Mouse (Mus musculus): Measurements from ENCODE around the gene Shisal1. TPM values are rescaled to one million over a fixed set of nuclear protein-coding genes. Genes with fewer than 3 reads are reported as not detected.

The Shisal1 gene
- polyA plus RNA-seq, 1 experiment: 2.2 TPM

DNA sequence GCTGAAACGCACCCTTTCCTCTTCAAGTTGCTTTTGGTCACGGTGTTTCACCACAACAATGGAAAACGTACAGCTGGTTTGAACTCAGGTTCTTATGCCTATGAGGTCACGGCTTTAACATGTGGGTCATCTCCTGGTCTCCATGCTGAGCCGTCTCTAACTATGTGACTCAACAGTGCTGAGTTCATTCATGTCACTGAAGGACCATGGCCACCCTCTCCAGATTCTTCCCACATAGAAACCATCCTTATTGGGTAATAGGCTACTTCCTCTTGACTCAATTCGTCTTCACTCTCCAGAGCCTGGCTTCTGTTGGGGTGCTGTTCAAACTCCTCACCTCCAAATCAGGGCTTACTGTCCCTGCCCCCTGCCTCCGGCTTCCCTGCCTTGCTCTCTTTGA, 95.6 kb downstream of the Shisal1 start:
- no peaks in the 10 kb centered on the region for H3K36me3 ChIP-seq (ENCODE audit: control insufficient read depth, insufficient read depth)
- no peak overlapping the region for H3K4me3 ChIP-seq
- no peak for TF ChIP-seq SRF (IDR thresholded peaks at IDR 0.05; ENCODE audit: control insufficient read depth, insufficient read length, low read depth)
- TF ChIP-seq TCF3 (IDR thresholded peaks at IDR 0.05; ENCODE audit: insufficient read length, low read depth): no peak
- TF ChIP-seq USF1 (IDR thresholded peaks at IDR 0.05; ENCODE audit: low read depth): no peak
- TF ChIP-seq MAX (IDR thresholded peaks at IDR 0.05; ENCODE audit: low read depth): no peak
- H3K4me2 ChIP-seq (ENCODE audit: low read depth): no peak overlapping the region
- no peaks in the 10 kb centered on the region for H3K27me3 ChIP-seq (ENCODE audit: control insufficient read depth, insufficient read depth, insufficient read length)
- no peak overlapping the region for H3ac ChIP-seq (ENCODE audit: control insufficient read depth, insufficient read length)
- H3K79me2 ChIP-seq (ENCODE audit: control insufficient read depth, insufficient read depth): no peaks in the 10 kb centered on the region

DNA sequence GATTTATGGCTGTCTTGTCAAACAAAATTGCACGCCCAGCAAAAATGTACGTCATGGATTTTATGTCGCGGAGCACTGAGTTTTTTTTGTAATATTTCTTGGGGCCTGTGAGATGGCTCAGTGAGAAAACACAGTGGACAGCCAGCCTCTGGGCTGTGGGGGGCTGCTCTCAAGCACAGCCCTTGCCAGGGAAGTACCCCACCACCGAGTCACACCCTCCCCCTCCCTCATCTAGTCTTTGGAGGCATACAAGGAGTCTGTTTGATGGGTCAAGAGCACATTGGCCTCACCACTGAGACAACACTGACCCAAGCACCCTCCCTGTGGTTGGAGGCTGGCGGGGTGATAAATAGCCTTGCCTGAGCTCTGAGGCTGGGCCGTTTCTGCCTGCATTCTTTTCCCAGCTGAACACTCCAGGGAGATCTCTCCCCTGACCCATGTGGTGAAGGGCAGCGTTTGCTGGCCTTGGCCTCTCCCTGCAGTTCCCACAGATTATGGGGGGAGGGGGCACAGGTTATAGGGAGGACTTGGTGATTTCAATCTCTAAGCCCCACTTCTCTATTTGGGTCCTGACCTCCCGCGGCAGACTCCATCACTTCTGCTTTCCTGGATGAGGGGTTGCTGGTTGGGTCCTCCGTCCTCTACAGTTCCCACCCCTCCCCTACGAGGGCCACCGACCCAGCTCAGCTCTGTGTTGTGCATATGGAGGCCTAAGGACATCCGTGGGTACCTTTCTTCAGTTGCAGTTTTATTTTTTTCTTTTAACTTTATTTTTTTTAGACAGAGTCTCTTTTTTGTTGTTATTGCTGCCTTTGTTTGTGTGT, 96.8 kb downstream of the Shisal1 start:
- no peak for TF ChIP-seq TCF3 (IDR thresholded peaks at IDR 0.05; ENCODE audit: insufficient read length, low read depth)
- TF ChIP-seq MYOG (IDR thresholded peaks at IDR 0.05; ENCODE audit: control insufficient read depth in 1 of 3, insufficient read depth in 1 of 3, insufficient read length in 2 of 3, low read depth in 2 of 3): peak in 1 of 3 experiments; percentile 11
- H3K79me2 ChIP-seq (ENCODE audit: control insufficient read depth, insufficient read depth): no peaks in the 10 kb centered on the region
- H3K4me3 ChIP-seq: no peak overlapping the region
- no peaks in the 10 kb centered on the region for H3K27me3 ChIP-seq (ENCODE audit: control insufficient read depth, insufficient read depth, insufficient read length)
- H3K36me3 ChIP-seq (ENCODE audit: control insufficient read depth, insufficient read depth): no peaks in the 10 kb centered on the region
- no peak overlapping the region for H3ac ChIP-seq (ENCODE audit: control insufficient read depth, insufficient read length)
- no peak overlapping the region for H3K4me2 ChIP-seq (ENCODE audit: low read depth)

- Histone ChIP-seq H3K4me3 (no peak overlapping the region), H3K36me3 (ENCODE audit: control insufficient read depth, insufficient read depth) (no peaks in the 10 kb centered on the region), H3K79me2 (ENCODE audit: control insufficient read depth, insufficient read depth) (no peaks in the 10 kb centered on the region), H3ac (ENCODE audit: control insufficient read depth, insufficient read length) (no peak overlapping the region), H3K4me2 (ENCODE audit: low read depth) (no peak overlapping the region), H3K27me3 (ENCODE audit: control insufficient read depth, insufficient read depth, insufficient read length) (no peaks in the 10 kb centered on the region)
- TF ChIP-seq POLR2AphosphoS2 (IDR thresholded peaks at IDR 0.05; ENCODE audit: insufficient read length, low read depth): no peak
- no peak for TF ChIP-seq MYOG (IDR thresholded peaks at IDR 0.05; ENCODE audit: control insufficient read depth in 1 of 3, insufficient read depth in 1 of 3, insufficient read length in 2 of 3, low read depth in 2 of 3)
- TF ChIP-seq USF1 (IDR thresholded peaks at IDR 0.05; ENCODE audit: low read depth): no peak
- no peak for TF ChIP-seq REST (IDR thresholded peaks at IDR 0.05; ENCODE audit: insufficient read depth, insufficient read length)
- no peak for TF ChIP-seq MAX (IDR thresholded peaks at IDR 0.05; ENCODE audit: low read depth)
- no peak for TF ChIP-seq MYOD1 (IDR thresholded peaks at IDR 0.05; ENCODE audit: control insufficient read depth in 1 of 3, insufficient read length in 2 of 3, low read depth in 2 of 3)
- TF ChIP-seq POLR2A (IDR thresholded peaks at IDR 0.05; ENCODE audit: insufficient read length, low read depth): no peak
- no peak for TF ChIP-seq TCF12 (IDR thresholded peaks at IDR 0.05; ENCODE audit: insufficient read depth, poor library complexity, severe bottlenecking)
These were observed 98.1 kb downstream of the Shisal1 start for GRCm38 (mm10) chr15:84348769-84349168.

DNA sequence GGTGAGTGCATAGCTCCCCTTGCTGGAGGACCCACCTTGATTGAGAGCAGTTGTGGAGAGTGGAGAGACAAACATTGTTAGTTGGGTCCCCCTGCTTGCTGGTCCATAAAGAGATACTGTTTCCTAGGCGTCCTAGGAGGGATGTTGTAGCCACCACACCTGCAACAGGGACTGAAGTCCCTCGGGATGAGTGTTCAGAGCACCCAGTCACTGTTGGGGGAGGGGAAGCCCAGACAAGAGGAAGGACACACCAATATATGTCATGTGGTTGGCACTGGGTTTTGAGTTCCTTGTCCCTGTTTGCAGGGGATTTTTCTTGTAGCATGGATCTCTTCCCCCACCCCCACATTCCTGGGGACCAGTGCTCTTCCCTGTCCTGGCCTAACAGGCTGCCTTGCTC, 106.0 kb downstream of the Shisal1 start:
- H3ac ChIP-seq (ENCODE audit: control insufficient read depth, insufficient read length): no peak overlapping the region
- TF ChIP-seq MYOG (IDR thresholded peaks at IDR 0.05; ENCODE audit: control insufficient read depth in 1 of 3, insufficient read depth in 1 of 3, insufficient read length in 2 of 3, low read depth in 2 of 3) (no peak), TCF3 (IDR thresholded peaks at IDR 0.05; ENCODE audit: insufficient read length, low read depth) (no peak), USF1 (IDR thresholded peaks at IDR 0.05; ENCODE audit: low read depth) (no peak), POLR2A (IDR thresholded peaks at IDR 0.05; ENCODE audit: insufficient read length, low read depth) (no peak), POLR2AphosphoS2 (IDR thresholded peaks at IDR 0.05; ENCODE audit: insufficient read length, low read depth) (no peak), CEBPB (IDR thresholded peaks at IDR 0.05; ENCODE audit: insufficient read depth, poor library complexity, severe bottlenecking) (no peak), SRF (IDR thresholded peaks at IDR 0.05; ENCODE audit: control insufficient read depth, insufficient read length, low read depth) (no peak), MAX (IDR thresholded peaks at IDR 0.05; ENCODE audit: low read depth) (no peak), E2F4 (IDR thresholded peaks at IDR 0.05; ENCODE audit: insufficient read depth) (no peak), TCF12 (IDR thresholded peaks at IDR 0.05; ENCODE audit: insufficient read depth, poor library complexity, severe bottlenecking) (no peak), REST (IDR thresholded peaks at IDR 0.05; ENCODE audit: insufficient read depth, insufficient read length) (no peak), MYOD1 (IDR thresholded peaks at IDR 0.05; ENCODE audit: control insufficient read depth in 1 of 3, insufficient read length in 2 of 3, low read depth in 2 of 3) (no peak)
- no peaks in the 10 kb centered on the region for H3K79me2 ChIP-seq (ENCODE audit: control insufficient read depth, insufficient read depth)
- no peak overlapping the region for H3K4me3 ChIP-seq
- H3K4me2 ChIP-seq (ENCODE audit: low read depth): no peak overlapping the region
- peaks cover 33% of the 10 kb centered on the region for H3K27me3 ChIP-seq (ENCODE audit: control insufficient read depth, insufficient read depth, insufficient read length)
- no peaks in the 10 kb centered on the region for H3K36me3 ChIP-seq (ENCODE audit: control insufficient read depth, insufficient read depth)

DNA sequence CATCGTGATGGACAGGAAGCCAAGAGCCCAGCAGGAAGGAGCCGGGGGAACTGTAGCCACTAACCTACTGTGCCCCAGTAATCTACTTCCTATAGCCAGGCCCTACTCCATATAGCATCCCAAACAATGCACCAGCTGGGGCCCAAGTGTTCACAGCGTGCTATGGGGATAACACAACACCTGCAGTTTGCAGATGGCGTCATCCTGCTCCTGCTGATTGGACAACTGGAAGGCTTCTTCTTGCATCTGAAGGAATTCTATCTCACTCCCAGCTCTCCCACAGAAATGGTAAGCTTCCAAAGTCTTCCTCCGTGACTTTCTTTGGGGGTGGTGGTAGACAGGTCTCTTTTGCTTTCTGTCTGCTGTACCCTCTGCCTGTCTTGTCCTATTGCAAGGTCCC, 109.3 kb downstream of the Shisal1 start:
- Histone ChIP-seq H3K4me3 (no peak overlapping the region), H3ac (ENCODE audit: control insufficient read depth, insufficient read length) (no peak overlapping the region), H3K27me3 (ENCODE audit: control insufficient read depth, insufficient read depth, insufficient read length) (peaks cover 35% of the 10 kb centered on the region), H3K36me3 (ENCODE audit: control insufficient read depth, insufficient read depth) (no peaks in the 10 kb centered on the region), H3K79me2 (ENCODE audit: control insufficient read depth, insufficient read depth) (no peaks in the 10 kb centered on the region), H3K4me2 (ENCODE audit: low read depth) (no peak overlapping the region)
- TF ChIP-seq REST (IDR thresholded peaks at IDR 0.05; ENCODE audit: insufficient read depth, insufficient read length) (no peak), MYOG (IDR thresholded peaks at IDR 0.05; ENCODE audit: control insufficient read depth in 1 of 3, insufficient read depth in 1 of 3, insufficient read length in 2 of 3, low read depth in 2 of 3) (peak in 1 of 3 experiments; percentile 13), POLR2A (IDR thresholded peaks at IDR 0.05; ENCODE audit: insufficient read length, low read depth) (no peak)

Data from myocyte (in vitro differentiated cells).